Mouse (Mus musculus): ENCODE measurements around the gene 1700017B05Rik. TPM values are rescaled to one million over a fixed set of nuclear protein-coding genes. Genes with fewer than 3 reads are reported as not detected.

Gene 1700017B05Rik
- polyA plus RNA-seq, 1 experiment from 2014 or later = 3.0 TPM

DNA sequence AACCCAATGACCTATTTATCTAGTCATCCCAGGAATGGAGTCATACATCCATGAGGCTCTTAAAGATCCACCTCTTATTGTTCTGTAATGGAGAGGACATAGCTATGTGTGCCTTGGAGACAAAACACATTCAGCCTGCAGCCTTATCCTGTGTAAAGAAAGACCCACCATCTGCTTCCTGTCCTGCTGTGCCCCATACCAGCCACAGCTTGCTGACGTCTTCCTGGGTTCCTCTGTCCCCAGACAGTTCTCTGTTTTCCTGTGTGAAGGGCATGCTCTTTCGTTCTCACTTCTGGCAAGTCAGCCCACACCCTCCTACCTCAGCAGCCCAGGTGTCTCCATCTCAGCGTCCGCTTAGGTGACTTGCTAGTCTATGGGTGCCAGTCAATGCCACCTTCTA lies 15.9 kb upstream of the 1700017B05Rik start:
- Histone ChIP-seq H3K4me2 (ENCODE audit: low read depth, low read length) (no peak overlapping the region), H3K4me1 (ENCODE audit: control insufficient read depth, insufficient read depth, low read length) (no peaks in the 10 kb centered on the region), H3K9ac (replicated peaks; ENCODE audit: low read depth, low read length) (no peak overlapping the region), H3K36me3 (ENCODE audit: control insufficient read depth, insufficient read depth, low read length) (no peaks in the 10 kb centered on the region), H3K9me3 (ENCODE audit: control insufficient read depth, low read length) (no peaks in the 10 kb centered on the region), H3K27me3 (ENCODE audit: control insufficient read depth, insufficient read depth, low read length) (no peaks in the 10 kb centered on the region), H3K4me3 (ENCODE audit: low read depth, low read length) (no peak overlapping the region), H3K27ac (ENCODE audit: low read depth, low read length) (no peak overlapping the region)
- WGBS = 64% methylated on average over 4 of the region's 4 CpGs
- no peak for ATAC-seq (ENCODE audit: low read depth)

DNA sequence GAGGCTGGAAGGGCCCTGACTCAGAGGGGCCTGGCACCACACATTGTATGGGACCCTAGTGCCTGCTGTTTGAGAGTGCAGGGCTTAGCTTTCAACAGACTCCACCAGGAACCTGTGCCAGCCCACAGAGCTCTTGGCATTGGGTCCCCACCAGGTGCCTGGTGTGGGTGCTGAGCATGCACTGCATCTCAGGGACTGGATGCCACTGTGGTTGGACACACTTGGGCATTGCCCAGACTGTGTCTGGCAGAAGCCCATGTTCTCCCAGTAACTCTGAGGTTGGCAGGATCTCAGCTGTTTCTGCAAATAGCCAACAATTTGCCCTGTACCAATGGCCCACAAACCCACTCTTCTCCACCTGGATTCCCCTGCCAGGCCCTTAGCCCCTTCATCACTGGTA lies 13.9 kb upstream of the 1700017B05Rik start:
- no peak overlapping the region for H3K4me2 ChIP-seq (ENCODE audit: low read depth, low read length)
- no peak overlapping the region for H3K4me3 ChIP-seq (ENCODE audit: low read depth, low read length)
- H3K9ac ChIP-seq (replicated peaks; ENCODE audit: low read depth, low read length) = no peak overlapping the region
- H3K4me1 ChIP-seq (ENCODE audit: control insufficient read depth, insufficient read depth, low read length) = no peaks in the 10 kb centered on the region
- no peak for ATAC-seq (ENCODE audit: low read depth)
- no peaks in the 10 kb centered on the region for H3K9me3 ChIP-seq (ENCODE audit: control insufficient read depth, low read length)
- H3K27me3 ChIP-seq (ENCODE audit: control insufficient read depth, insufficient read depth, low read length) = no peaks in the 10 kb centered on the region
- H3K27ac ChIP-seq (ENCODE audit: low read depth, low read length) = no peak overlapping the region
- H3K36me3 ChIP-seq (ENCODE audit: control insufficient read depth, insufficient read depth, low read length) = no peaks in the 10 kb centered on the region

DNA sequence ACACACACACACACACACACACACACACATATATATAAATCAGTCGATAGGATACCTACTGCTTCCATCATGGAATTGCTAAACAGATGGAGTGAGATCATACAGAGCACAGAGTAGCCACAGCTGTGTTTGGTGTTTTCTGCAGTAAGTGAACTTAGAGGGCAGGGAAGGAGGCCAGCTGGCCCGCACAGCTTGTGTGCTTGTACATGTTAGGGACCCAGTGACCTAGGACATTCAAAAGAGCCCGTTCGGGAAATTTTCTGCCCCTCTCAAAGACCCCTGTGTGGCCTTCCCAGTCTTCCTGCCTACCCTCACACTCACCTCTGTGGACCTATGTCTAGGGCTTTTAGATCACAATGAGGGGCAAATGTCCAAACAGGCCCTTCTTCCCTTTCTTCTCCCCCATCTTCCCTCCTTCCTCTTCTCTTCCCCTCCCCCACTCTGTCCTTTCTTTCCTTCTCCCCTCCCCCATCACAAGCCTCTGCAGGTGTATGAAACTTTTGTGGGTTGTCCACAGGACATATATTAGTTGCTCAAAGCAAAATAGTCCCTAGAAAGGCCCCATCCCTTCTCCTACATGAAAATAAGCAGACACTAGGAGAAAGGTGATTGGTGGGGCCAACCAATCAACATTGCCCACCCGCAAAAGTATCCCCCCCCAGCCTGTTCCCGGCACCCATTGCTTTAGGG lies 11.5 kb upstream of the 1700017B05Rik start:
- no peaks in the 10 kb centered on the region for H3K9me3 ChIP-seq (ENCODE audit: control insufficient read depth, low read length)
- no peak overlapping the region for H3K27ac ChIP-seq (ENCODE audit: low read depth, low read length)
- H3K36me3 ChIP-seq (ENCODE audit: control insufficient read depth, insufficient read depth, low read length) = no peaks in the 10 kb centered on the region
- no peak overlapping the region for H3K4me3 ChIP-seq (ENCODE audit: low read depth, low read length)
- H3K4me2 ChIP-seq (ENCODE audit: low read depth, low read length) = no peak overlapping the region
- WGBS = 34% methylated on average over 6 of the region's 6 CpGs
- H3K27me3 ChIP-seq (ENCODE audit: control insufficient read depth, insufficient read depth, low read length) = no peaks in the 10 kb centered on the region
- H3K9ac ChIP-seq (replicated peaks; ENCODE audit: low read depth, low read length) = no peak overlapping the region
- no peak for ATAC-seq (ENCODE audit: low read depth)
- H3K4me1 ChIP-seq (ENCODE audit: control insufficient read depth, insufficient read depth, low read length) = no peaks in the 10 kb centered on the region

GRCm38 (mm10) chr9:57272902-57273804 lies 10.7 kb upstream of the 1700017B05Rik start:
- H3K4me2 ChIP-seq (ENCODE audit: low read depth, low read length) = no peak overlapping the region
- H3K4me1 ChIP-seq (ENCODE audit: control insufficient read depth, insufficient read depth, low read length) = no peaks in the 10 kb centered on the region
- H3K27me3 ChIP-seq (ENCODE audit: control insufficient read depth, insufficient read depth, low read length) = no peaks in the 10 kb centered on the region
- no peak for ATAC-seq (ENCODE audit: low read depth)
- no peaks in the 10 kb centered on the region for H3K9me3 ChIP-seq (ENCODE audit: control insufficient read depth, low read length)
- no peak overlapping the region for H3K27ac ChIP-seq (ENCODE audit: low read depth, low read length)
- 67% methylated on average over 8 of the region's 8 CpGs for WGBS
- no peaks in the 10 kb centered on the region for H3K36me3 ChIP-seq (ENCODE audit: control insufficient read depth, insufficient read depth, low read length)
- no peak overlapping the region for H3K9ac ChIP-seq (replicated peaks; ENCODE audit: low read depth, low read length)
- H3K4me3 ChIP-seq (ENCODE audit: low read depth, low read length) = no peak overlapping the region

DNA sequence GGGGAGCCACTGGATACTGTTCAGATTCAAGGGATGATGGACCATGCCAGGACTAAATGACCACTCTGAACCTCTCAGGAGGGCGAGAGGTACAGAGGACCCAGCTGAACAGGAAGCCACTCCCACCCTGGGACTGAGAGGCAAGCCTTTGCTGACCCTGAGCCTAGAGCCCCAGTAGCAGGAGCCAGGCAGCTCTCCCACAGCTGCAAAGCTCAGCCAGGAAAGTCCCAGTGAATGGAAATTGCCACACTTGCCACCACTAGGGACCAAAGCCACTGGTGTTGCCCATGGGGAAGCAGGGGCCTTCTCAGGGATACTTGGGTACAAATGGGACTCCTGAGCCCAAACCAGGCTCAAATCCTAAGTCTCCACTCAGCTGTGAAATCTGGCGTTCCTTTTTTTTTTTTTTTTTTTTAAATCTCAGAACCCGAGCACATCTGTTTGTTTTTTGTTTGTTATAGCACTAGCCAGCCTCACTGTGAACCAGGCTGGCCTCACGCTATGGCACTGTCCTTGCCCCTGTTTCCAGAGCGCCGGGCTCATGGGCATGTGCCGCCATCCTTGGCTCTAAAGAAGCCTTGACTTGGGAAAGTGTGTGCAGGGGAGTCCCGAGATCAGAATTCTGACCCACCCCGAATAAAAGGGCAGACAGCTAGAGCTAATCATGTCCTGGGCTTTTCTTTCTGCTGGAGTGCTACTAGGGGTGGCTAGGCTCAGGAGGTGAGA lies 9.6 kb upstream of the 1700017B05Rik start:
- Histone ChIP-seq H3K9me3 (ENCODE audit: control insufficient read depth, low read length) (no peaks in the 10 kb centered on the region), H3K27me3 (ENCODE audit: control insufficient read depth, insufficient read depth, low read length) (no peaks in the 10 kb centered on the region), H3K4me3 (ENCODE audit: low read depth, low read length) (no peak overlapping the region), H3K4me1 (ENCODE audit: control insufficient read depth, insufficient read depth, low read length) (0 out of 2 replicates have a peak, but pooled peaks cover 2% of the 10 kb centered on the region), H3K9ac (replicated peaks; ENCODE audit: low read depth, low read length) (no peak overlapping the region), H3K36me3 (ENCODE audit: control insufficient read depth, insufficient read depth, low read length) (no peaks in the 10 kb centered on the region), H3K27ac (ENCODE audit: low read depth, low read length) (no peak overlapping the region), H3K4me2 (ENCODE audit: low read depth, low read length) (no peak overlapping the region)
- ATAC-seq (ENCODE audit: low read depth) = no peak
- 58% methylated on average over 9 of the region's 9 CpGs for WGBS

DNA sequence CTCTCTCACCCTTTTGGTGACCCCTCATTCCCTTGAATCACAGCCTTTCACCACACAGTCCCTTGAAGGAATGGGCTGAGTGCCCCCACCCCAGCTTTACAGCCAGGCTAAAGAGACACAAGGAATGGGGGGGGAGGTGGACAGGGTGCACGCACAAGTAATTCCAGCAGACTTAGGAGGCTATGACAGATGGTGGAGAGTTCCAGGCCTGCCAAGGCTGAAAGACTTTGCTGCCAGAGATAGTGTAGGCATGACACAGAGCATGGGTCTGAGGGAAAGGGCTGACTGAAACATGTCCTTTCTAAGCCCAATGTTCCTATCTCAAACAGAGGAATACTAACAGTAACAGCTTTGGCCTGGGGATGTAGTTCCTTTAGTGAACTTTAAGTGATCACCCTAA lies 8.7 kb upstream of the 1700017B05Rik start:
- H3K4me2 ChIP-seq (ENCODE audit: low read depth, low read length) = no peak overlapping the region
- H3K4me3 ChIP-seq (ENCODE audit: low read depth, low read length) = no peak overlapping the region
- no peak for ATAC-seq (ENCODE audit: low read depth)
- no peaks in the 10 kb centered on the region for H3K9me3 ChIP-seq (ENCODE audit: control insufficient read depth, low read length)
- 18% methylated on average over 1 of the region's 1 CpGs for WGBS
- no peaks in the 10 kb centered on the region for H3K36me3 ChIP-seq (ENCODE audit: control insufficient read depth, insufficient read depth, low read length)
- H3K4me1 ChIP-seq (ENCODE audit: control insufficient read depth, insufficient read depth, low read length) = 0 out of 2 replicates have a peak, but pooled peaks cover 2% of the 10 kb centered on the region
- no peak overlapping the region for H3K9ac ChIP-seq (replicated peaks; ENCODE audit: low read depth, low read length)
- no peak overlapping the region for H3K27ac ChIP-seq (ENCODE audit: low read depth, low read length)
- H3K27me3 ChIP-seq (ENCODE audit: control insufficient read depth, insufficient read depth, low read length) = no peaks in the 10 kb centered on the region

DNA sequence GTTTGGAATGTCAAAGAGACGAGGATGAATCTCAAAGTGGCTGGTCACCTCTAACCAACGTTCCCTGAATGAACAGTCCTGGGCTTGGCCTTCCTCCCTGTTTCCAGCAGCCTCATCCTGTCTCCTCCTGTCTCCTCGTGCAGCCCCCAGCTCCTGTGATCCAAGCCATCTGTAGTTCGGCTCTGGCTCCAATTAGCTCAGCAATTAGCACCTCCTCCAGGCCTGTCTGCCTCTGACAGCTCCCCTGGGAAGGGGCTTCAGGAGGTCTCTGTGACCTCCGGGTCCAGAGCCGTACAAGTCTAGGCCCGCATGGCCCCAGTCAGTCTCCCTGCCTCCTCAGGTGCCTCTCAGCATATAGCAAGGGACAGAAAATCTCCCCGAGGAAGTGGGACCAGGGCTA lies 8.0 kb upstream of the 1700017B05Rik start:
- Histone ChIP-seq H3K4me1 (ENCODE audit: control insufficient read depth, insufficient read depth, low read length) (0 out of 2 replicates have a peak, but pooled peaks cover 2% of the 10 kb centered on the region), H3K4me3 (ENCODE audit: low read depth, low read length) (no peak overlapping the region), H3K9ac (replicated peaks; ENCODE audit: low read depth, low read length) (no peak overlapping the region), H3K36me3 (ENCODE audit: control insufficient read depth, insufficient read depth, low read length) (no peaks in the 10 kb centered on the region), H3K27ac (ENCODE audit: low read depth, low read length) (no peak overlapping the region), H3K4me2 (ENCODE audit: low read depth, low read length) (no peak overlapping the region), H3K27me3 (ENCODE audit: control insufficient read depth, insufficient read depth, low read length) (no peaks in the 10 kb centered on the region), H3K9me3 (ENCODE audit: control insufficient read depth, low read length) (no peaks in the 10 kb centered on the region)
- 12% methylated on average over 8 of the region's 8 CpGs for WGBS
- no peak for ATAC-seq (ENCODE audit: low read depth)

DNA sequence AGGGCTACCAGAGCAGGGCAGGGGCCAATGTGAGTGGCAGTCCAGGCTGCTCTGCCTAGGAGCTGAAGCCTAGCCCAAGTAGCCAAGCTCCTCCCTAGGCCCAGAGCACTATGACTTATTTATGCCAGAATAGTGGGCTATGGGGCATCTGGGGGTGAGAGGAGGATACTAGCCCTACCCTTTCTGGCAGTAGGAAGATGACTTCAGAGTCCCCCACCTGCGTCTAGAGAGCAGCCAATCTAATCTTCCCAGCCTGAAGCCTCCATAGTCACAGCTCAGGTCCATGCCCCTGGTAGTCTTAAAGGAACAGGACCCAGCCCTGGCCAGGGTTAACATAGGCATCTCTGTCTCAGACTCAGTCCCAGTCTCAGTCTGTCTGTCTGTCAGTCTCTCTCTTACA lies 7.0 kb upstream of the 1700017B05Rik start:
- H3K9ac ChIP-seq (replicated peaks; ENCODE audit: low read depth, low read length) = no peak overlapping the region
- no peak for ATAC-seq (ENCODE audit: low read depth)
- H3K4me1 ChIP-seq (ENCODE audit: control insufficient read depth, insufficient read depth, low read length) = 0 out of 2 replicates have a peak, but pooled peaks cover 2% of the 10 kb centered on the region
- H3K36me3 ChIP-seq (ENCODE audit: control insufficient read depth, insufficient read depth, low read length) = no peaks in the 10 kb centered on the region
- H3K9me3 ChIP-seq (ENCODE audit: control insufficient read depth, low read length) = no peaks in the 10 kb centered on the region
- H3K4me2 ChIP-seq (ENCODE audit: low read depth, low read length) = no peak overlapping the region
- 31% methylated on average over 1 of the region's 1 CpGs for WGBS
- no peak overlapping the region for H3K27ac ChIP-seq (ENCODE audit: low read depth, low read length)
- H3K4me3 ChIP-seq (ENCODE audit: low read depth, low read length) = no peak overlapping the region
- H3K27me3 ChIP-seq (ENCODE audit: control insufficient read depth, insufficient read depth, low read length) = no peaks in the 10 kb centered on the region
